Mouse (Mus musculus) CD8-positive naive resting alpha-beta T cell, adult 2 months (primary cell): ENCODE measurements around the gene Zbtb14.

Source experiments
- DNase-seq, 2 experiments: peaks; one replicate each; pipeline ENCODE4 v3.0.0; 2022; ENCODE audit warnings: low read depth in 2 of 2, low spot score in 2 of 2

Gene Zbtb14

GRCm38 (mm10) chr17:69382511-69383100, at the start of gene Zbtb14:
Zbtb14 (plus strand) TSS chr17:69383050.
- peak; percentile 74 to 80 for DNase-seq

- DNase-seq = no peak
Measured at GRCm38 (mm10) chr17:69346056-69346455, 36.8 kb upstream of the Zbtb14 start.

- peak in 1 of 2 experiments; percentile 4 for DNase-seq
Measured at GRCm38 (mm10) chr17:69349014-69349531, 33.8 kb upstream of the Zbtb14 start.

GRCm38 (mm10) chr17:69365049-69365448, 17.8 kb upstream of the Zbtb14 start:
- DNase-seq = peak; percentile 28 to 49

- no peak for DNase-seq
Measured at GRCm38 (mm10) chr17:69380838-69381237, 2.0 kb upstream of the Zbtb14 start.

GRCm38 (mm10) chr17:69383201-69383940, 521 bp downstream of the Zbtb14 start:
- DNase-seq = peak; percentile 72

- DNase-seq = peak; percentile 38 to 46
Measured at GRCm38 (mm10) chr17:69383941-69384665, 1.3 kb downstream of the Zbtb14 start.

- no peak for DNase-seq
Measured at GRCm38 (mm10) chr17:69396147-69397033, 13.5 kb downstream of the Zbtb14 start.

GRCm38 (mm10) chr17:69397163-69397562, 14.3 kb downstream of the Zbtb14 start:
- DNase-seq = no peak

GRCm38 (mm10) chr17:69398092-69398491, 15.2 kb downstream of the Zbtb14 start:
- DNase-seq = no peak

GRCm38 (mm10) chr17:69401146-69401545, 18.3 kb downstream of the Zbtb14 start:
- peak; percentile 24 to 56 for DNase-seq

GRCm38 (mm10) chr17:69416163-69416562, 33.3 kb downstream of the Zbtb14 start:
- DNase-seq = peak in 1 of 2 experiments; percentile 16

GRCm38 (mm10) chr17:69416920-69417661, 34.2 kb downstream of the Zbtb14 start:
- DNase-seq = peak; percentile 91

- no peak for DNase-seq
Measured at GRCm38 (mm10) chr17:69417724-69418373, 35.0 kb downstream of the Zbtb14 start.

GRCm38 (mm10) chr17:69421592-69421991, 38.7 kb downstream of the Zbtb14 start:
- DNase-seq = no peak

GRCm38 (mm10) chr17:69437836-69438235, 55.0 kb downstream of the Zbtb14 start:
- no peak for DNase-seq

- no peak for DNase-seq
Measured at GRCm38 (mm10) chr17:69438486-69438885, 55.6 kb downstream of the Zbtb14 start.

GRCm38 (mm10) chr17:69438990-69439491, 56.2 kb downstream of the Zbtb14 start, which contains the start of gene Akain1:
Akain1 (plus strand) TSS chr17:69439326.
- peak; percentile 43 to 46 for DNase-seq
